Mouse (Mus musculus): ENCODE results near the gene Cdc7. TPM values are rescaled to one million over a fixed set of nuclear protein-coding genes. Genes with fewer than 3 reads are reported as not detected.

Gene Cdc7
- polyA plus RNA-seq (2014; fragmentation: Nextera tagmentation; extraction: Ambion mirVana) = 50.6 and 51.8 TPM in 2 replicates

- Histone ChIP-seq H3K36me3 (ENCODE audit: control insufficient read depth, insufficient read depth, low read length) (no peaks in the 10 kb centered on the region), H3K4me3 (ENCODE audit: low read depth, low read length) (peak within 1 kb of the TSS; percentile 93), H3K27me3 (ENCODE audit: control insufficient read depth, insufficient read depth, low read length) (no peaks in the 10 kb centered on the region), H3K9me3 (ENCODE audit: control insufficient read depth, low read length) (no peaks in the 10 kb centered on the region), H3K9ac (replicated peaks; ENCODE audit: low read depth, low read length) (peak within 1 kb of the TSS; percentile 77), H3K4me1 (ENCODE audit: control insufficient read depth, insufficient read depth, low read length) (no peaks in the 10 kb centered on the region), H3K4me2 (ENCODE audit: low read depth, low read length) (peak within 1 kb of the TSS; percentile 88), H3K27ac (ENCODE audit: low read depth, low read length) (peak within 1 kb of the TSS; percentile 73)
- 6% methylated on average over 54 of the region's 54 CpGs for WGBS
- ATAC-seq (ENCODE audit: low read depth) = peak; percentile 93
Observed at GRCm38 (mm10) chr5:106963584-106964512, at the start of gene Cdc7. Gene Cdc7 (plus strand): TSS chr5:106964322.

GRCm38 (mm10) chr5:106919315-106919714, 44.8 kb upstream of the Cdc7 start:
- no peak overlapping the region for H3K9ac ChIP-seq (replicated peaks; ENCODE audit: low read depth, low read length)
- H3K4me1 ChIP-seq (ENCODE audit: control insufficient read depth, insufficient read depth, low read length) = no peaks in the 10 kb centered on the region
- H3K4me3 ChIP-seq (ENCODE audit: low read depth, low read length) = no peak overlapping the region
- H3K27me3 ChIP-seq (ENCODE audit: control insufficient read depth, insufficient read depth, low read length) = no peaks in the 10 kb centered on the region
- H3K9me3 ChIP-seq (ENCODE audit: control insufficient read depth, low read length) = no peaks in the 10 kb centered on the region
- H3K36me3 ChIP-seq (ENCODE audit: control insufficient read depth, insufficient read depth, low read length) = no peaks in the 10 kb centered on the region
- H3K27ac ChIP-seq (ENCODE audit: low read depth, low read length) = no peak overlapping the region
- no peak overlapping the region for H3K4me2 ChIP-seq (ENCODE audit: low read depth, low read length)
- no peak for ATAC-seq (ENCODE audit: low read depth)

GRCm38 (mm10) chr5:106925488-106926368, 38.4 kb upstream of the Cdc7 start, which contains the start of gene Hfm1:
Gene Hfm1 (minus strand): TSS chr5:106926321.
- Histone ChIP-seq H3K9ac (replicated peaks; ENCODE audit: low read depth, low read length) (peak within 1 kb of the TSS; percentile 76), H3K4me3 (ENCODE audit: low read depth, low read length) (peak within 1 kb of the TSS; percentile 44), H3K36me3 (ENCODE audit: control insufficient read depth, insufficient read depth, low read length) (no peaks in the 10 kb centered on the region), H3K27me3 (ENCODE audit: control insufficient read depth, insufficient read depth, low read length) (no peaks in the 10 kb centered on the region), H3K4me2 (ENCODE audit: low read depth, low read length) (peak within 1 kb of the TSS; percentile 48), H3K4me1 (ENCODE audit: control insufficient read depth, insufficient read depth, low read length) (no peaks in the 10 kb centered on the region), H3K27ac (ENCODE audit: low read depth, low read length) (peak within 1 kb of the TSS; percentile 82), H3K9me3 (ENCODE audit: control insufficient read depth, low read length) (no peaks in the 10 kb centered on the region)
- peak; percentile 97 for ATAC-seq (ENCODE audit: low read depth)
- WGBS = under 1% methylated on average over 62 of the region's 76 CpGs

GRCm38 (mm10) chr5:106926369-106926686, 37.8 kb upstream of the Cdc7 start:
- Histone ChIP-seq H3K4me3 (ENCODE audit: low read depth, low read length) (peak overlapping the region; percentile 44), H3K9ac (replicated peaks; ENCODE audit: low read depth, low read length) (peak overlapping the region; percentile 76), H3K27me3 (ENCODE audit: control insufficient read depth, insufficient read depth, low read length) (no peaks in the 10 kb centered on the region), H3K9me3 (ENCODE audit: control insufficient read depth, low read length) (no peaks in the 10 kb centered on the region), H3K4me2 (ENCODE audit: low read depth, low read length) (peak overlapping the region; percentile 48), H3K36me3 (ENCODE audit: control insufficient read depth, insufficient read depth, low read length) (no peaks in the 10 kb centered on the region), H3K4me1 (ENCODE audit: control insufficient read depth, insufficient read depth, low read length) (no peaks in the 10 kb centered on the region), H3K27ac (ENCODE audit: low read depth, low read length) (peak overlapping the region; percentile 82)
- no peak; the same call in none of the 2 replicates for ATAC-seq (ENCODE audit: low read depth)
- WGBS = 25% methylated on average over 4 of the region's 4 CpGs

GRCm38 (mm10) chr5:106927996-106928395, 36.1 kb upstream of the Cdc7 start:
- H3K4me1 ChIP-seq (ENCODE audit: control insufficient read depth, insufficient read depth, low read length) = no peaks in the 10 kb centered on the region
- H3K4me3 ChIP-seq (ENCODE audit: low read depth, low read length) = no peak overlapping the region
- H3K4me2 ChIP-seq (ENCODE audit: low read depth, low read length) = no peak overlapping the region
- no peaks in the 10 kb centered on the region for H3K9me3 ChIP-seq (ENCODE audit: control insufficient read depth, low read length)
- no peak overlapping the region for H3K9ac ChIP-seq (replicated peaks; ENCODE audit: low read depth, low read length)
- 78% methylated on average over 4 of the region's 4 CpGs for WGBS
- no peak for ATAC-seq (ENCODE audit: low read depth)
- H3K27me3 ChIP-seq (ENCODE audit: control insufficient read depth, insufficient read depth, low read length) = no peaks in the 10 kb centered on the region
- no peak overlapping the region for H3K27ac ChIP-seq (ENCODE audit: low read depth, low read length)
- no peaks in the 10 kb centered on the region for H3K36me3 ChIP-seq (ENCODE audit: control insufficient read depth, insufficient read depth, low read length)

- no peak for ATAC-seq (ENCODE audit: low read depth)
- Histone ChIP-seq H3K27ac (ENCODE audit: low read depth, low read length) (no peak overlapping the region), H3K27me3 (ENCODE audit: control insufficient read depth, insufficient read depth, low read length) (no peaks in the 10 kb centered on the region), H3K36me3 (ENCODE audit: control insufficient read depth, insufficient read depth, low read length) (no peaks in the 10 kb centered on the region), H3K9me3 (ENCODE audit: control insufficient read depth, low read length) (no peaks in the 10 kb centered on the region), H3K4me2 (ENCODE audit: low read depth, low read length) (no peak overlapping the region), H3K4me3 (ENCODE audit: low read depth, low read length) (no peak overlapping the region), H3K9ac (replicated peaks; ENCODE audit: low read depth, low read length) (no peak overlapping the region), H3K4me1 (ENCODE audit: control insufficient read depth, insufficient read depth, low read length) (no peaks in the 10 kb centered on the region)
- WGBS = 86% methylated on average over 4 of the region's 4 CpGs
Observed at GRCm38 (mm10) chr5:106946342-106946741, 17.8 kb upstream of the Cdc7 start.

- H3K27me3 ChIP-seq (ENCODE audit: control insufficient read depth, insufficient read depth, low read length) = no peaks in the 10 kb centered on the region
- no peaks in the 10 kb centered on the region for H3K36me3 ChIP-seq (ENCODE audit: control insufficient read depth, insufficient read depth, low read length)
- H3K4me1 ChIP-seq (ENCODE audit: control insufficient read depth, insufficient read depth, low read length) = no peaks in the 10 kb centered on the region
- no peak overlapping the region for H3K9ac ChIP-seq (replicated peaks; ENCODE audit: low read depth, low read length)
- WGBS = 86% methylated on average over 6 of the region's 6 CpGs
- H3K9me3 ChIP-seq (ENCODE audit: control insufficient read depth, low read length) = no peaks in the 10 kb centered on the region
- ATAC-seq (ENCODE audit: low read depth) = no peak
- no peak overlapping the region for H3K4me3 ChIP-seq (ENCODE audit: low read depth, low read length)
- H3K27ac ChIP-seq (ENCODE audit: low read depth, low read length) = no peak overlapping the region
- no peak overlapping the region for H3K4me2 ChIP-seq (ENCODE audit: low read depth, low read length)
Observed at GRCm38 (mm10) chr5:106948683-106949082, 15.4 kb upstream of the Cdc7 start.

- no peak overlapping the region for H3K4me3 ChIP-seq (ENCODE audit: low read depth, low read length)
- ATAC-seq (ENCODE audit: low read depth) = no peak
- 77% methylated on average over 3 of the region's 3 CpGs for WGBS
Observed at GRCm38 (mm10) chr5:106956467-106956866, 7.7 kb upstream of the Cdc7 start.

GRCm38 (mm10) chr5:106959031-106959430, 5.1 kb upstream of the Cdc7 start:
- no peak for ATAC-seq (ENCODE audit: low read depth)
- Histone ChIP-seq H3K4me3 (ENCODE audit: low read depth, low read length) (no peak overlapping the region), H3K36me3 (ENCODE audit: control insufficient read depth, insufficient read depth, low read length) (no peaks in the 10 kb centered on the region), H3K27me3 (ENCODE audit: control insufficient read depth, insufficient read depth, low read length) (no peaks in the 10 kb centered on the region), H3K27ac (ENCODE audit: low read depth, low read length) (no peak overlapping the region), H3K9me3 (ENCODE audit: control insufficient read depth, low read length) (no peaks in the 10 kb centered on the region), H3K4me2 (ENCODE audit: low read depth, low read length) (no peak overlapping the region), H3K4me1 (ENCODE audit: control insufficient read depth, insufficient read depth, low read length) (no peaks in the 10 kb centered on the region), H3K9ac (replicated peaks; ENCODE audit: low read depth, low read length) (no peak overlapping the region)
- WGBS = 78% methylated on average over 3 of the region's 3 CpGs

More at GRCm38 (mm10) chr5:106956467-106956866, 7.7 kb upstream of the Cdc7 start:
- H3K9me3 ChIP-seq (ENCODE audit: control insufficient read depth, low read length) = no peaks in the 10 kb centered on the region
- H3K27me3 ChIP-seq (ENCODE audit: control insufficient read depth, insufficient read depth, low read length) = no peaks in the 10 kb centered on the region
- no peak overlapping the region for H3K27ac ChIP-seq (ENCODE audit: low read depth, low read length)
- no peaks in the 10 kb centered on the region for H3K4me1 ChIP-seq (ENCODE audit: control insufficient read depth, insufficient read depth, low read length)
- H3K9ac ChIP-seq (replicated peaks; ENCODE audit: low read depth, low read length) = no peak overlapping the region
- H3K4me2 ChIP-seq (ENCODE audit: low read depth, low read length) = no peak overlapping the region
- H3K36me3 ChIP-seq (ENCODE audit: control insufficient read depth, insufficient read depth, low read length) = no peaks in the 10 kb centered on the region

Measured in neural tube, embryonic 14.5 days (tissue).